Mouse (Mus musculus) brain, embryonic 14.5 days (tissue): Measurements from ENCODE around the gene Bcas1. TPM values are rescaled to one million over a fixed set of nuclear protein-coding genes. Genes with fewer than 3 reads are reported as not detected.

ENCODE experiments used
- DNase-seq: peaks from one replicate; pipeline ENCODE4 v3.0.0-alpha.2; 2011; ENCODE audit warnings: low read depth
- CTCF ChIP-seq: fragments of 200-500 bp; IDR thresholded peaks from 2 replicates; pipeline ENCODE4 v1.5.1; 2012; ENCODE audit warnings: inconsistent platforms, mild to moderate bottlenecking, moderate library complexity, borderline replicate concordance; ENCODE audit not compliant: insufficient read depth, insufficient read length; ENCODE audit errors: extremely low read depth
- POLR2A ChIP-seq: fragments of 200-500 bp; IDR thresholded peaks from 2 replicates; pipeline ENCODE4 v1.6.1; 2012; ENCODE audit warnings: mild to moderate bottlenecking, inconsistent platforms, borderline replicate concordance; ENCODE audit not compliant: poor library complexity, insufficient read depth, insufficient read length, severe bottlenecking; ENCODE audit errors: extremely low read depth
- polyA plus RNA-seq: library from polyadenylated mRNA; depleted of rRNA; stranded (reverse); fragments of >200 nt; gene quantifications from 2 replicates; pipeline ENCODE4 v1.2.3, GENCODE M21; 2012

Bcas1 gene
- polyA plus RNA-seq, 1 experiment = 9.4 TPM

DNA sequence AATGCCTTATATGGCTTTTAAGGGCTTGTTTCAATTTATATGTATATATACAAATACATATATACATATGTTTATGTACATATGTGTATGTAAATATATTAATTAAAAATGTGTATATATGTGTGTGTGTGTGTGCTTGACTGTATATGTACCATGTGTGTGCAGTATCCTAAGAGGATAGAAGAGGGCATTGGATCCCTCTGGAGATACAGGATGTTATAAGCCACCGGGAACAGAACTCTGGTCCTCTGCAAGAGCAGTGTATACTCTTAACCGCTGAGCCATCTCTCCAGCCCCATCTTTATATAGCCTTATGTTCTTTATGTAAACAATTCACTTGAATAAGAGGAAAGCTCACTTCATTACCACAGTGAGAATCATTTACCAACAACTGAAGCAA is 62.0 kb downstream of the Bcas1 start:
- no peak for DNase-seq
- TF ChIP-seq POLR2A (no peak), CTCF (no peak)

DNA sequence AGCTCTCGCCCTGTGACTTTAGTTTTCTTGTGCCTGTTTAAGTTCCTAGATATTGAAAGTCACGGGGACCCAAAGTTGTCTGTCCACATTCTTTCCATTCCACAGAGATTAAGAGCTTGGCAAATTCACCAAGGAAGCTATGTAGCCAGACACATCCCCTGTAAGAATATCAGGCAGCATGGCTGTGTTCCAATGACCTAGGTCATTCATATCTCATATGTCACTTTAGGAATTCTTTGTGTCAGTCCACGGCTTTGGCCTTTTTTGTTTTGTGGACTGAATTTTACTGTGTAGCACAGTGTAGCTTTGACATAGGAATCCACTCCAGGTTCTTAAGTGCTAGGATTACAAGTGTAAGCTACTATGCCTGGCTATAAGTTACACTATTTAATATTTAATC is 62.4 kb downstream of the Bcas1 start:
- TF ChIP-seq CTCF (no peak), POLR2A (no peak)
- DNase-seq = no peak

DNA sequence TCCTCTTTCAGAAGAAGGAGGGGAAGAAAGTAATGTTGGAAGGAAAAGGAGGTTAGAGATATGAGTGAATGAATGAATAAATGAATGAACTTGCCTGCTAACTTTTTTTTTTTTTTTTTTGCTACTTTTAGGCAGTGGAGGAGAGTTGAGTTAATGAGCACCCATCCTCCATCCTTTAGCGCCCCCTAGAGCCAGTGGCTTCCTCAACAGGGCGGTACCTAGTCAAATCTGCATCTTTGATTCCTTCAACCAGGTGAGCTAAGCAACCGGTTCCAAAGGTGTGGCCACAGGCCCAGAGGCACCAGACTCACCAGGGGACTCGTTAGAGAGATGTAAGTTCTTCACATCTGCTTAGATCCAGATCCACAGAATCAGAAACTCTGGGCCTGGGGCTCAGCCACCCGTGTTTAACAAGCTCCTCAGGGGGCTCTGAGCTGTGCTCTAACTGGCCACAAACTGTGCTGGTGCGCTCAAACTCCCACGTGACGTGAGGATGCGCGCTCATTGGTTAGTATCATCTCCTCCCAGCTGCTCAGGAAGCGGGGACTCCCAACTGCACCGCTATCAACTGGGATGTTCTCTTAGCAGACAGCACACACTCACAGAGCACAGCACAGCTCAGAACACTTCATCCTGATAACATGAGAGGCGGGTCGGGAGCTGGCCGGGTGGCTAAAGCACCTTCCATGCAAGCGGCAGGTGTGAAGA is 70.8 kb downstream of the Bcas1 start:
- peak; percentile 25 for DNase-seq
- peak; percentile 31; the same call in 1 of the 2 replicates for TF ChIP-seq CTCF
- no peak for TF ChIP-seq POLR2A

DNA sequence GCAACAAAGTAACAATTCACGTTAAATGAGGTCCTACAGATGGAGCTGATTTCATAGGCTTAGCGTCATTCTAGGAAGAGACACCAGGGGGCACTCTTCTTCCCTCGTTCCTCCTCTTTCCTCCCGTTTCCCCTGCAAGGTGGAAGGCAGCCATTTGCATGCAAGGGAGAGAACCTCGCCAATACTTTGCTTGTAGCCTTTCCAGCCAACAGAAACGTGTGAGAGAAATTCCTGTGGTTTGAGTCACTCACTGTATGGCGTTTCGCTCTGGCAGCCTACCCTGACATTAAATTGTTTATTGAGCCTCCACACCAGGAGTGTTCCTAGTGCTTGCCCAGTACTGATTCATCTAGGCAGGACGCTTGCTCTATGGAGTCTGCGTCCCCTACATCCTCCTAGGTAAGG is 72.7 kb downstream of the Bcas1 start:
- DNase-seq = peak; percentile 93
- TF ChIP-seq CTCF = peak; percentile 87
- TF ChIP-seq POLR2A = no peak

DNA sequence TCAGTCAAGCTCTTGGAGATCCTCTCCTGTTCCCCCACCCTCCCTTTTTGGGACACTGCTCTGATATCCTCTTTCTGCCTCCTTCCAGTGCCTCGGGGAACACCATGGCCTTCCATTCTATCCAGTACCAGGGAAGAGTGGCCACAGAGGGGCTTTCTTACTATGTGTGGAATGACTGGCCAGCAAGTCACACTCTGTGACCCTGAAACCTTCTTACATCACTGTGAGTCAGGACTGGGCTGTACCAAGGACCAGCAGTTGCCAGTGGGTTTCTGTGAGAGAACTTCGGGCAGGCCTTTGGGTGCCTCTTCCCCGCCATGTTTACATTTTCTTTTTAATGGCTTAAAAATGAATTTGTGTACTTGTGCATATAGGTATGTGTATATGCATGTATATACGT is 75.4 kb downstream of the Bcas1 start:
- TF ChIP-seq POLR2A = no peak
- TF ChIP-seq CTCF = no peak

DNA sequence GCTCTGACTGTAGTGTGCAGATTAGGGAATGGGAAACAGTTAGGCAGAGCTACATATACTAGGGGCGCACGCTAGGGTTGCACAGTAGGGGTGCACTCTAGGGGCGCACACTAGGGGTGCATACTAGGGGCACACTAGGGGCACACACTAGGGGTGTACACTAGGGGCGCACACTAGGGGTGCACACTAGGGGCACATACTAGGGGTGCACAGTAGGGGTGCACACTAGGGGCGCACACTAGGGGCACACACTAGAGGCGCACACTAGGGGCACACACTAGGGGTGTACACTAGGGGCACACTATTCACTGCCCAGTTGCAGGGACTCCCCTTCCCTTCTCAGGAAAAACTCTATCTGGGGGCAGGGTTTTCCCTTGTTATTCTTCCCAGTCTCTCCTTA is 75.8 kb downstream of the Bcas1 start:
- DNase-seq = no peak
- TF ChIP-seq POLR2A = no peak
- no peak for TF ChIP-seq CTCF

More for the DNA sequence above, 75.4 kb downstream of the Bcas1 start:
- no peak for DNase-seq

DNA sequence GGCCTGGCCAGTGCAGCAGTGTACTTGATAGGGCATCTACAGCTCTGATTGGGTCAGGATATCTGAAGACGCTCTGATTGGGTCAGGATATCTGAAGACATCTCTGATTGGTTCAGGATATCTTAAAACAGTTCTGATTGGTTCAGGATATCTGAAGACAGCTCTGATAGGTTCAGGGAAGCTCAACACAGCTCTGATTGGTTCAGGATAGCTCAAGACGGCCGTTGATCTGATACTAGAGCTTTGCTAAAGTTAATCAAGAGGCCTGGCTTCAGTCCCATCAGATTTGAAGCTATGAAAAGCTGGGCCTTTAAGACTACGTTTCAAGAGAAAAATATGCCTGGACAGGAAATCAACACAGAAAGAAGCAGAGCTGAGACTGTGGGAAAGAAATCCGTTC is 77.9 kb downstream of the Bcas1 start:
- TF ChIP-seq POLR2A = no peak
- TF ChIP-seq CTCF = no peak
- DNase-seq = no peak

DNA sequence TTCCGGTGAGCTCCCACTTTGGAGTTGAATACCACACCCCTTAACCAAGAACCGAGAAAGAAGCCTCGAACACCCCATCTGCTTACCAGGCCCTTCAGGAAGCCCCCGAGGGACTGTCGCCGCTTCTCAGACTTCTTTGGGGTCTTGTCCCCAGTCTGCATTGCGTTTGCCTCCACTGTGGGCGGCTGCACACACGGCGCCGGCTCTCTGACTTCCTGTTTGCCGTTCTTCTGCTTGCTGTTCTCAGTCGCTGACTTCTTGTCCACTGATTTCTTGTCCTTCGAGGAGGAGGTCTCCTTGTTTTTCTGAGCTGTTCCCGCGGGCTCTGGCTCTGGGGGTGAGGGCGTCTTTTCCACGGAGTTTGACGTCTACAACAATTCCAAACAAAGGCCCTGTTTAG is 78.5 kb downstream of the Bcas1 start:
- DNase-seq = no peak
- TF ChIP-seq POLR2A (no peak), CTCF (no peak)

DNA sequence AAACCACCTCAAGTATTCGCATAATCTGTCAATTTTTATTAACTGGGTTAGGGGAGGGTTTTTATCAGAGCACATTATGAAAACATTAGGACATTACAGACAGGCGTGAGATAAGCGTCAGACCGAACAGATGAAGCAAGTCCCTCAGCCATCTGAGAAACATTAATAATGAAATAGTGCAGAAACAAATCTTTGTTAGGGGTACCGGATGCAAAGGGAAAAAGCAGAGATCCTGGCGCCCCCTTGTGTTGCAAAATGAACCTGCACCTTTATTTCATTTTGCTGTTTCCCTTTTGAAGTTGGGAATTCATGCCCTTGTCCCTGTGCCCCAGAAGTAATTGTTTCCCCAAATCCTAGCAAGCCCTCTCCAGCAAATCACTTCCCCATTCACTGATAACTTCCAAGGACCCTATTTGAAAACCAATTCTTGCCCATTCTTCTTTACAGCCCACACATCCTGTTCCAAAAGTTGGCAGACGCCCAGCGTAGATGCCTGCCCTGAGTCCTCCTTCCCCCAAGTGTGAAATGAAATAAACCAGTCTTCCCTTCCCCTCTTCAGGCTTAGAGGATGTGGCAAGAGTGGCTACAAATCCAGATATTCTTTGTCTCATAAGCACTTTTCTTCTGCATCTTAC is 80.4 kb downstream of the Bcas1 start:
- TF ChIP-seq CTCF = peak; percentile 85
- no peak for TF ChIP-seq POLR2A
- peak; percentile 80 for DNase-seq

DNA sequence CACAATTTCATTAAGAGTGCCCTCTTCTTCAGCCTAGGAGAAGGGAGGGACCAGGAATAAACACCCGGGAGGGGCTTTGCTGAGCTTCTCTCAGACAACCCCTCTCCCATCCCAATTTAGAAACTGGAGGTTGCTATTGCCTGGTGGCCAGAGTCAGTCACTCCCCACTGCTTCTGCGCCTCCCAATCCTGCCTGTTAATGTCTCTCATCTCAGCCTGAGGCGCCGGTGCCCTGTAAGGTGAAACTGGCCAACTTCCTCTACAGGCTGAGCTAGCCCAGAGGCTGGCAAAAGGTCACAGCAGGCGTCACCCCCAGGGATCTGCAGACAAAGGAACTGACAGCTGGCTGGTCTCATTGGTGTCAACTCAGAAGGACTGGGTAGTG is 82.2 kb downstream of the Bcas1 start:
- DNase-seq = no peak
- TF ChIP-seq POLR2A = no peak
- no peak for TF ChIP-seq CTCF

DNA sequence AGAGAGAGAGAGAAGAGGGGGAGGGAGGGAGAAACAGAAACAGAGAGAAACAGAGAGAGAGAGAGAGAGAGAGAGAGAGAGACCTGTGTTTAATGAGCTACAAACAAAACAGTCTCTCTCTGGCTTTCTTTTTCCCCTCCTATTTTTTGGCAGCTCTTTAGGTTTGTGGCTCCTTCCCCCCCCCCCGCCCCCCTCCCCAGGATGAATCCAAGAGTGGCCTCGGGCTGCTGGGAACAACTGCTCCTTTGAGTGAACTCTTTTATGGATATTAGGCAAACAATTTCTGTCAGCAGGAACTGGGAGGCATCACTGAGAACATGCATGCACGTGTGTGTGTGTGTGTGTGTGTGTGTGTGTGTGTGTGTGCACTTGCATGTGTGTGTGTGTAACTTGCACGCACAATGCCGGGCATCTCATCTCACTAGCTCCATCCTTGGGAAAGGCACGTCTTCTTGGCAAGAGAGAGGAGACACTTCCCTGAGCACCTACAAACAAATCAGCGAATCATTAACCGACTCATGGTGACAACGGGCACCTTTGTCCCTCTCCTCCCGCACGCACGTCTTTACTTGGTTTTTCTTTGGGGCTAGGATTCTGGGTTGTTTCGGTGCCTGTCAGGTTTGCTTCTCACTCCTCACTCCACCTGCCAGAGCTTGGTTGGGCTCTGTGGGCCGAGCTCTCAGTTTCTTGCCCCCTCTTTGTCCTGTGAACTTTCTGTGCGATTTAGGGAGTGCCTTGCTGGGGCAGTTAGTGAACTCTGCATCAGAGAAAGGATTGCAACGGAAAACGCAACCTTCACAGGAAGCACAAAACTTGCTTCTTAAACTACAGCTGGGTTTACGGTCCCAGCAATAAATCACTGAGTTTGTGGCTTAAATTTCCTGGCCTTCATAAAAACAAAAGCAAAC is 82.9 kb downstream of the Bcas1 start:
- DNase-seq = peak; percentile 63
- TF ChIP-seq CTCF (no peak), POLR2A (no peak)
